Mouse (Mus musculus) liver, embryonic 14.5 days (tissue): Measurements from ENCODE around the gene Efnb2. TPM values are rescaled to one million over a fixed set of nuclear protein-coding genes. Genes with fewer than 3 reads are reported as not detected.

Experiments
- ATAC-seq: fragments of 200-750 bp; cut with Nextera tagmentation; 2 replicates; pipeline ENCODE4 v1.8.0; 2017; ENCODE audit warnings: moderate number of reproducible peaks, mild to moderate bottlenecking, moderate library complexity; ENCODE audit not compliant: insufficient read depth
- DNase-seq, 3 experiments: peaks; one replicate each; pipeline ENCODE4 v3.0.0-alpha.2; 2012 to 2013; ENCODE audit warnings: low read depth in 3 of 3, low spot score in 3 of 3
- H3K27ac ChIP-seq: fragments of 300-500 bp; sonication (generic); 2 replicates; pipeline ENCODE4 v1.5.1; 2014; ENCODE audit warnings: moderate library complexity, mild to moderate bottlenecking, control low read depth, inconsistent platforms
- H3K27me3 ChIP-seq: fragments of 300-500 bp; sonication (generic); 2 replicates; pipeline ENCODE4 v1.6.1; 2014; ENCODE audit warnings: mild to moderate bottlenecking, low read length, moderate library complexity; ENCODE audit not compliant: control insufficient read depth, insufficient read depth
- H3K36me3 ChIP-seq: fragments of 300-500 bp; sonication (generic); replicated peaks from 2 replicates; pipeline ENCODE4 v1.6.1; 2014; ENCODE audit warnings: low read depth; ENCODE audit not compliant: control insufficient read depth, insufficient read depth
- H3K4me1 ChIP-seq, 2 experiments: fragments of 200-500 bp in 1 of 2; fragments of 300-500 bp in 1 of 2; sonication (generic) in 1 of 2; replicated peaks; 2 replicates each; pipeline ENCODE4 v1.6.1; 2012 to 2014; ENCODE audit warnings: antibody characterized with exemption in 1 of 2, inconsistent platforms in 1 of 2, low read length in 1 of 2; ENCODE audit not compliant: control insufficient read depth in 2 of 2, insufficient read depth in 2 of 2
- H3K4me2 ChIP-seq: fragments of 300-500 bp; sonication (generic); 2 replicates; pipeline ENCODE4 v1.6.1; 2014; ENCODE audit warnings: low read depth, mild to moderate bottlenecking, control low read depth, moderate library complexity
- H3K4me3 ChIP-seq, 2 experiments: fragments of 200-500 bp in 1 of 2; fragments of 300-500 bp in 1 of 2; sonication (generic) in 1 of 2; 2 replicates each; pipeline ENCODE4 v1.5.1; 2012 to 2014; ENCODE audit warnings: low read depth in 2 of 2, low read length in 2 of 2, mild to moderate bottlenecking in 2 of 2, control low read depth in 1 of 2, inconsistent platforms in 1 of 2, moderate library complexity in 1 of 2; ENCODE audit not compliant: insufficient read depth in 1 of 2
- H3K9ac ChIP-seq: fragments of 300-500 bp; sonication (generic); replicated peaks from 2 replicates; pipeline ENCODE4 v1.6.1; 2014; ENCODE audit warnings: mild to moderate bottlenecking, control low read depth, moderate library complexity
- H3K9me3 ChIP-seq: fragments of 300-500 bp; sonication (generic); 2 replicates; pipeline ENCODE4 v1.6.1; 2016; ENCODE audit warnings: low read length, mixed read lengths; ENCODE audit not compliant: control insufficient read depth
- CTCF ChIP-seq: IDR thresholded peaks from 2 replicates; pipeline ENCODE4 v1.5.1; 2016; ENCODE audit warnings: antibody characterized with exemption, low read depth, control low read depth
- EP300 ChIP-seq: IDR thresholded peaks from 2 replicates; pipeline ENCODE4 v1.6.1; 2016; ENCODE audit warnings: antibody characterized with exemption, low read depth
- WGBS: fragments of 180-500 bp; shearing (Covaris S2); extraction: QIAGEN DNeasy Blood & Tissue Kit; methylation state at CpG from one replicate; pipeline ENCODE4 v1.1.7; 2014; ENCODE audit not compliant: insufficient replicate concordance; 5-methylcytosine and 5-hydroxymethylcytosine counted together
- polyA plus RNA-seq, 2 experiments: library from polyadenylated mRNA; depleted of rRNA in 1 of 2; stranded (reverse) in 1 of 2; unstranded in 1 of 2; fragments of >200 nt; fragmentation: Nextera tagmentation in 1 of 2; extraction: Ambion mirVana in 1 of 2; gene quantifications; 2 replicates each; pipeline versions ENCODE4 v1.2.1 to v1.2.3; 2012 to 2014

Efnb2 gene
- polyA plus RNA-seq, 2 experiments = 0.79 to 0.85 TPM

DNA sequence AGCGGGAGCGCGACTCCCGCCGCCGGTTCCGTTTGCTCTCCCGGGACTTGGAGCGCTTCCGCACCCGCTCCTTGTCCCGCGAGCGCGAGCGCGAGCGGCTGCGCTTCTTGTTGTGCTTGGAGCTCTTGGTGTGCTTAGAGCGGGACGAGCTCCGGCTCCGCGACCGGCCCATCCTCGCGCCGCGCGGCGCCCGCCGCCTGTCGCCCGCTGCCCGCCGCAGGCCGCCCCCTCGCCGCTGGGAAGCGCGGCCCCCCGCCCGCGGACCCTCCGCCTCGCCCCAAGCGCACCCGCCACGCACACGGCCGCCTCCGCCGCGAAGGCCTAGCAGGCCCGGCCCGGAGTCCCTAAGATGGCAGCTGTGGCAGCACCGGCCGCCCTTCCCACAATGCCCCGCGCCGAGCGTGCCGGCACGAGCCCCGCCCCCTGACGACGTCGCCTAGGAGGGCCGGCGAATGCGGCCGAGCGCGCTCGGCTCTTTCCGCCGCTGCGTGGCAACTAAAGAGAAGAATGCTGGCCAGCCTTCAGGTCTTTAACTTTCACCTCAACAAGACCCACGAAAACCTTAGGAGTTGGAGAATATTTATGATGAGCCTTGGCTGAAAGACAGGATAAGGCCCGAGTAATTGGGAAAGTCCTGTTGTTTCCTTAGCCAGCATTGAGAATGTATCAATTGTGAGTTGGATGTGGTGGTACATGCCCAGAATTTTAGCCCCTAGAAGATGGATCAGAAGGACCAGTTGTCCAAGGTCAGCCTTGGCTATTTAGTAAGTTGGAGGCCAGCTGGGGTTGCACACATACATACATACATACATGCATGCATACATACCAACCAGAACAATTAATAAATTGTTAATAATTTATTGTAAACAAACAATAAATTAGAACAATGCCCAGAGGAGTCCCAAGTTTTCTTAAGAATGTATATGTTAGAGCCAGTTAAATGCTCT, 29.4 kb upstream of the Efnb2 start, which contains the start of gene Arglu1:
Arglu1 (minus strand) TSS at position 376 of the 947 bp plus-strand sequence.
- TF ChIP-seq CTCF = no peak
- no peak for TF ChIP-seq EP300
- Histone ChIP-seq H3K9me3 (no peaks in the 10 kb centered on the region), H3K27me3 (no peaks in the 10 kb centered on the region), H3K9ac (peak within 1 kb of the TSS; percentile 99), H3K4me3 (peak within 1 kb of the TSS; percentile 83 to 99), H3K27ac (peak within 1 kb of the TSS; percentile 32), H3K36me3 (peaks cover 2% of the 10 kb centered on the region; the same call in 1 of the 2 replicates), H3K4me2 (peak within 1 kb of the TSS; percentile 89), H3K4me1 (peaks cover 27 to 29% of the 10 kb centered on the region in 2 experiments)
- ATAC-seq (peak; percentile 91), DNase-seq (peak; percentile 77 to 81 (median 78))
- under 1% methylated on average over 79 of the region's 81 CpGs for WGBS

- peaks cover 28 to 30% of the 10 kb centered on the region in 2 experiments for H3K4me1 ChIP-seq
- no peak for TF ChIP-seq CTCF
- no peak for TF ChIP-seq EP300
- peak; percentile 35 to 37 (median 35) for DNase-seq
- H3K9ac ChIP-seq = peak overlapping the region; percentile 99
- H3K9me3 ChIP-seq = no peaks in the 10 kb centered on the region
- WGBS = under 1% methylated on average over 68 of the region's 68 CpGs
- H3K36me3 ChIP-seq = peaks cover 2% of the 10 kb centered on the region; the same call in 1 of the 2 replicates
- H3K4me3 ChIP-seq = peak overlapping the region; percentile 83 to 99
- peak overlapping the region; percentile 89 for H3K4me2 ChIP-seq
- peak; percentile 72 for ATAC-seq
- H3K27ac ChIP-seq = peak overlapping the region; percentile 32
- H3K27me3 ChIP-seq = no peaks in the 10 kb centered on the region
These were observed 28.6 kb upstream of the Efnb2 start for GRCm38 (mm10) chr8:8689454-8690145.

- Histone ChIP-seq H3K9ac (peak overlapping the region; percentile 99), H3K36me3 (peaks cover 2% of the 10 kb centered on the region; the same call in 1 of the 2 replicates), H3K27me3 (no peaks in the 10 kb centered on the region), H3K4me1 (peaks cover 28 to 30% of the 10 kb centered on the region in 2 experiments), H3K4me2 (peak overlapping the region; percentile 89), H3K9me3 (no peaks in the 10 kb centered on the region), H3K4me3 (peak overlapping the region; percentile 83 to 99), H3K27ac (no peak overlapping the region)
- no peak for TF ChIP-seq EP300
- DNase-seq = no peak
- WGBS = 8% methylated on average over 9 of the region's 9 CpGs
- no peak for ATAC-seq
These were observed 27.9 kb upstream of the Efnb2 start for GRCm38 (mm10) chr8:8688823-8689453.

GRCm38 (mm10) chr8:8685517-8685916, 24.5 kb upstream of the Efnb2 start:
- Histone ChIP-seq H3K4me2 (no peak overlapping the region), H3K27ac (no peak overlapping the region), H3K9me3 (no peaks in the 10 kb centered on the region), H3K4me3 (no peak overlapping the region), H3K27me3 (no peaks in the 10 kb centered on the region), H3K9ac (0 out of 2 replicates have a peak overlapping the region, but pooled peaks have one; percentile 9), H3K36me3 (peaks cover 30% of the 10 kb centered on the region), H3K4me1 (peaks cover 25 to 30% of the 10 kb centered on the region in 2 experiments)
- 35% methylated on average over 2 of the region's 2 CpGs for WGBS
- TF ChIP-seq CTCF (no peak), EP300 (no peak)
- ATAC-seq (no peak), DNase-seq (no peak)
